Mouse (Mus musculus): ENCODE results near the gene Ftl1.

Ftl1 gene

DNA sequence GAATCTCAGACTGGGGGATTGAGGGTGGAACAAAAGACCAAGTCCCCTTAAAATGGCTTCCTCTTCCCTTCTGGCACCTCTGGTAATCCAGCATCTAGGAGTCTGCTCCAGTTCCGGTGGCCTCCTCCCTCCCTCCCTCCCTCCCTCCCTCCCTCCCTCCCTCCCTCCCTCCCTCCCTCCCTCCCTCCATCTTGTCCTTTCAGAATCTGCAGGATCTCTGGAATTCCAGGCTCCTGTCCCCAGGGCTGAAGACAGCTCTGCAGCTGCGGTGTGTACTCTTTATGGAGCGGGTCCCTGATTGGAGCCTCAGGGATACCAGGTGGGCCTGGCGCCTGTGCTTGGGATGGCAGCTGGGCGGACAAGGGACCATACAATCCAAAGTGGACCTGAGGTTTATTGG, 1.6 kb upstream of the Ftl1 start:
- TF ChIP-seq CTCF (conservative IDR thresholded peaks at IDR 0.05; ENCODE audit: low read length) = no peak
- no peak for TF ChIP-seq NANOG (IDR thresholded peaks at IDR 0.05; ENCODE audit: borderline replicate concordance, low read length)
- no peak for TF ChIP-seq POU5F1 (IDR thresholded peaks at IDR 0.05; ENCODE audit: borderline replicate concordance, low read length)
- Histone ChIP-seq H3K4me1 (replicated peaks; ENCODE audit: low read depth, low read length) (peaks cover 62% of the 10 kb centered on the region), H3K9me3 (ENCODE audit: low read length) (no peaks in the 10 kb centered on the region), H3K36me3 (ENCODE audit: insufficient read depth, low read length) (peaks cover 82% of the 10 kb centered on the region), H3K27me3 (ENCODE audit: insufficient read depth, low read length) (no peaks in the 10 kb centered on the region), H3K4me3 (replicated peaks; ENCODE audit: low read length) (peak overlapping the region; percentile 76)

DNA sequence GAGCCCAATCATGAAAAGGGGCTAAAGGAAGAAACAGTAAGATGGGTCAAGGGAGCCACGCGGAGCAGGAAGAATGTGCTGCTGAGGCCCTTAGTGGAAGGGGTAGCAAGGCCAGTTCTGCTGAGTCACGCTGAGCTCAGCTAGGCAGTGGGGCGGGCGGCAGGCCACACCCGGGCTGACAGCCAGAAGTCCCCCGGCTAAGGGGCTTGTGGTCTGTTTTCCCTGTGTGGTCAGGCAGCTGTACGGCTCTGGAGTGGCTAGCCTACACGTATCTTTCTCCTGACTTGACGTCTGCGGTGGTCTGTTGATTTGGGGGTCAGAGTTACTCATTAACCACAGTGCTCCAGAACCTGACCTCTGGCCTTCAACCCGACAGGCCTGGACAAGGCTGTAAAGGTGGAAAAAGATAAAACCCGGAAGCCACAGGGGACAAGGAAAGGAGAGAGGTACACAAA, 1.2 kb upstream of the Ftl1 start:
- Histone ChIP-seq H3K4me3 (replicated peaks; ENCODE audit: low read length) (peak overlapping the region; percentile 76), H3K4me1 (replicated peaks; ENCODE audit: low read depth, low read length) (peaks cover 67% of the 10 kb centered on the region), H3K36me3 (ENCODE audit: insufficient read depth, low read length) (peaks cover 83% of the 10 kb centered on the region), H3K9me3 (ENCODE audit: low read length) (no peaks in the 10 kb centered on the region), H3K27me3 (ENCODE audit: insufficient read depth, low read length) (no peaks in the 10 kb centered on the region)
- no peak for TF ChIP-seq NANOG (IDR thresholded peaks at IDR 0.05; ENCODE audit: borderline replicate concordance, low read length)
- TF ChIP-seq POU5F1 (IDR thresholded peaks at IDR 0.05; ENCODE audit: borderline replicate concordance, low read length) = no peak

DNA sequence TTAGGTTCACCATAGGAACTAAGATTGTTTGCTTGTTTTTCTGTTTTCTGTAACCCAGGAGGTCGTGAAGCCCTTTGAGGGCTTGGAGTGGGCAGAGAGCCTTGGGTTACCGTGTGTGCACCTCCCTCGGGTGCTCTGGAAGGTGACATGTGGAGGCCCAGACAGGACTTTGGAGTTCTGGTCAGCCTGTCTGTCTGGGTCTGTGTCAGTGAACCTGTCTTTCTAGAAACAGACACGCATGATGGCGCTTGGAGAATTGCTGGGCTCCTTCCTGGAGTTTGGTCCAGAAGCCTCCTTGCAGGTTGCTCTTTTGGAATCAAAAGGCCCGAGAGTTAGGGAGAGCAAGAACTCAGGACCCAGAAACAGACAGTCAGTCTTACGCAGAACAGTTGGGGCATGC, 693 bp upstream of the Ftl1 start:
- H3K4me1 ChIP-seq (replicated peaks; ENCODE audit: low read depth, low read length) = peaks cover 69% of the 10 kb centered on the region
- no peaks in the 10 kb centered on the region for H3K27me3 ChIP-seq (ENCODE audit: insufficient read depth, low read length)
- no peak for TF ChIP-seq NANOG (IDR thresholded peaks at IDR 0.05; ENCODE audit: borderline replicate concordance, low read length)
- H3K9me3 ChIP-seq (ENCODE audit: low read length) = no peaks in the 10 kb centered on the region
- H3K4me3 ChIP-seq (replicated peaks; ENCODE audit: low read length) = peak overlapping the region; percentile 76
- peaks cover 83% of the 10 kb centered on the region for H3K36me3 ChIP-seq (ENCODE audit: insufficient read depth, low read length)

DNA sequence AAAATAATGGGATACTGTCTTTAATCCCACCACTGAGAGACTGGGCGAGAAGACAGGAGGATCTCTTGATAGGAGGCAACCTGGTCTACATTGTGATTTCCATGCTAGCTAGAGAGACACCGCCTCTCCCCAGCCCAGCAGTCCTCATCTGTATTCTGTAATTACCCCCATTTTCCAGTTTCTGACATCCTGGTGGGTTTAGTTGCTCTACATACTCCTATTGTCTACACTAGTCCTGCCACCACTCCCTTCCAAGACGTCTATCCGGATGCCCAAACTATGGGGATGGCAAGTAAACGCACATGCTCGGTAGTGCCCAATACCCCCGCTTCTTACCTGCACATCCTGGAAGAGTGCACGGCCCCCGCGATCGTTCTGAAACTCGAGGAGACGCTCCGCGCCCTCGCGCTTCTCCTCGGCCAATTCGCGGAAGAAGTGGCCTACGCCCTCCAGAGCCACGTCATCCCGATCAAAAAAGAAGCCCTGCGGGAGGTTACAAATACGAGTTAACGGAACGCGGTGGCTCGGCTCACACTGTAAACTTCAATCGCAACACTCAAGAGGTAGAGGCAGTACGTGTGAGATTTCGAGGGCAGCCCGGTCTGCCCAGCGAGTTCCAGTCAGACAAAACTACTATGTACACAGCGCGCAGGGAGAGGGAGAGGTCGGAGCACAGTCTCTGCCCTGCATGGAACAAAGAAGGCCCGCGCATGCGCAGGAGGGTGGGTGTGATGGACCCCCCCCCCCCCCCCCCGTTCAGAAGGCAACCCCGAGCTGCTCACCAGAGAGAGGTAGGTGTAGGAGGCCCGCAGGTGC, 728 bp downstream of the Ftl1 start:
- H3K9me3 ChIP-seq (ENCODE audit: low read length) = no peaks in the 10 kb centered on the region
- TF ChIP-seq CTCF (conservative IDR thresholded peaks at IDR 0.05; ENCODE audit: low read length) = no peak
- TF ChIP-seq NANOG (IDR thresholded peaks at IDR 0.05; ENCODE audit: borderline replicate concordance, low read length) = no peak
- TF ChIP-seq POU5F1 (IDR thresholded peaks at IDR 0.05; ENCODE audit: borderline replicate concordance, low read length) = no peak
- peaks cover 81% of the 10 kb centered on the region for H3K36me3 ChIP-seq (ENCODE audit: insufficient read depth, low read length)
- peaks cover 67% of the 10 kb centered on the region for H3K4me1 ChIP-seq (replicated peaks; ENCODE audit: low read depth, low read length)
- H3K4me3 ChIP-seq (replicated peaks; ENCODE audit: low read length) = peak overlapping the region; percentile 96
- no peaks in the 10 kb centered on the region for H3K27me3 ChIP-seq (ENCODE audit: insufficient read depth, low read length)

DNA sequence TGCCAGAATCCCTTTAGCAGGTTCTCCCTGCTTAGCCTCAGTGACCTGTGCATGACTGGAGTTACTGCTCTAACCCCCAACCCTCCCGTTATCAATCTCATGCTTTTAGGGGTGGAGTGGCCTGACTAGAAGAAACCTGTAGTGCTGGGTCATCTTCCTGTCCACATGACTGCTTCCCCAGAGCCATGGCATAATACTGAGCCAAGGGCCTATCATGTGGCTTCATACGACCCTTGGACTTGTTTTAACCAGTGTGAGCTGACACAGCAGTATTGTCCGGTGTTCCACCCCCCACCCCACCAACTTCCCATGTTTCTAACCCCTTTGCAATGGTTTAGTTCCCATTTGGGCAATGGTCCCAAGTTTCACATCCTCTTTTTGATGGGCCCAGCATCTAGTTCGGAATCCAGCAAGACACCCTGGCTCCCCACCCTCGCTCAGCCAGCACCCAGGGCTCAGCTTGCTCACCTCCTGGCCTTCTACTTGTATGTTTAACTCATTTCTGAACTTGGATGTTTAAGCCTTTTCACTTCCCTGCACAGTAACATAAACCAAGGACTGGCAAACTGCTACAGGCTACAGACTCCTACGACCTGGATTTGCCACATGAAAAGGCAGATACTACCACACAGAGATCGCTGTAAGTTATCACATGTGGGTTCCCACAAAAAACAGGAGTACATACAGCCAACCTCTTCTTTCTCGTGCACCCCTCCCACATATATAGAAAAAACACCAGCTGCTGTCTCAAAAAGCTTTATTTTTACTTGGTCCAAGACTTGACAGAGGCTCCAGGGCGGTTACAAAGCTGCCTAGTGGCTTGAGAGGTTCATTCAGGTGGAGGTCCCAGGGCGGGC, 2.3 kb downstream of the Ftl1 start:
- TF ChIP-seq NANOG (IDR thresholded peaks at IDR 0.05; ENCODE audit: borderline replicate concordance, low read length) (no peak), POU5F1 (IDR thresholded peaks at IDR 0.05; ENCODE audit: borderline replicate concordance, low read length) (no peak), CTCF (conservative IDR thresholded peaks at IDR 0.05; ENCODE audit: low read length) (no peak)
- Histone ChIP-seq H3K9me3 (ENCODE audit: low read length) (no peaks in the 10 kb centered on the region), H3K27me3 (ENCODE audit: insufficient read depth, low read length) (no peaks in the 10 kb centered on the region), H3K4me1 (replicated peaks; ENCODE audit: low read depth, low read length) (peaks cover 53% of the 10 kb centered on the region), H3K36me3 (ENCODE audit: insufficient read depth, low read length) (peaks cover 78% of the 10 kb centered on the region), H3K4me3 (replicated peaks; ENCODE audit: low read length) (peak overlapping the region; percentile 96)

DNA sequence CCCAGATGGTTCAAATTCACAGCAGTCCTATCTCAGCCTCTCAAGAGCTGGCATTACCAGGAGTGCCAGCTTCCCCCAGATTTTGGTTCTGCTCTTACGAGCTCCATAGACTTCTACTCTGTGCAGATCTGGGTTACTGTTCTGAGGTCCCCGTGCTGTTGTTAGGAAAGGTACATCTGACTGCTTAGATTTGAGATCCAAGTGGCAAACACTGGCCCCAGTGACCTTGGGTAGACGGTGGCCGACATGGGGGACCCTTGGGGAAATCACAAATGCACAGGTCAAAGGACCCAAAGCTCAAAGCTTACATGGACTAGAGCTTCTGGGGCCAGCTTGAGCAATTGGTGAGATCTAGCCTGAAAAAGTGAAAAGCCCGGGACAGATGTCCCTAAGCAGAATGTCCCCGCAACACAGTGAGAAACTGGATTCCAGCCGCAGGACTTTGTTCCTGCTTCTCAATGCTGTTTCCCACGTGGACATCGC, 2.9 kb downstream of the Ftl1 start:
- TF ChIP-seq POU5F1 (IDR thresholded peaks at IDR 0.05; ENCODE audit: borderline replicate concordance, low read length) (no peak), NANOG (IDR thresholded peaks at IDR 0.05; ENCODE audit: borderline replicate concordance, low read length) (no peak), CTCF (conservative IDR thresholded peaks at IDR 0.05; ENCODE audit: low read length) (no peak)

DNA sequence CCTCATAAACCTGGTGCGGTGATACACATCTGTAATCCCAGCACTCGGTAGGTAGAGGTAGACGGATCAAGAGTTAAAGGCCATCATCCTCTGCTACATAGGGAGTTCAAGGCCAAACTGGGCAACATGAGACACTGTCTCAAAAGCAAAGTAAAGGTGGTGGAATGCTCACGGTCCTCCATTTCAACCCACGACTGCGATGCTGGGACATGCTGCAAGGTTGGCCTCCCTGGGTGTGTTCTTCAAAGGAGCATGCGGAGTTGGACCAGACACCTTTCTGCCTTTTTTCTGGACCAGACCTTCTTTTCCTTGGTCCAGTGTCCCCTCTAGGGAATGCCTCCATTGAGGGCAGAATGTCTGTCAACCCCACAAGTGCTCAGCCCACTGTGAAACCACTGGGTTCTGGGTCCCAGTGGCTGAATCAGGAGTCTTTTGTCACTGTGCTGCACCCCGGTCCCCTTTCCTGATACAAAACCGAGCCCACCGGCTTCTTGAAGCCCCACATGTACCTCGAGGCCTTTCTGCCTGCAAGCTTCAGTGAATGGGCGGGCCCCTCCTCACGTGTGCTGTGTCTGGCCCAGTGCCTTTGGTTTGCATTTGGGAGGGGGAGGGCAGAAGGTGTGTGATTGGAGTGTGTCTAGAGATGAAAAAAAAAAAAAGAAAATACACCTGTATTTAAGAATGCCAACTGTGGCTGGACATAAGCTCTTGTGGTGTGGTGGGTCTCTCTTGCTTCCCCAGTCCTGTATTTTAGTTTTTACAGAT, 3.6 kb downstream of the Ftl1 start:
- Histone ChIP-seq H3K27me3 (ENCODE audit: insufficient read depth, low read length) (no peaks in the 10 kb centered on the region), H3K36me3 (ENCODE audit: insufficient read depth, low read length) (peaks cover 80% of the 10 kb centered on the region), H3K4me1 (replicated peaks; ENCODE audit: low read depth, low read length) (peaks cover 54% of the 10 kb centered on the region), H3K4me3 (replicated peaks; ENCODE audit: low read length) (0 out of 2 replicates have a peak overlapping the region, but pooled peaks have one; percentile 13), H3K9me3 (ENCODE audit: low read length) (no peaks in the 10 kb centered on the region)
- TF ChIP-seq NANOG (IDR thresholded peaks at IDR 0.05; ENCODE audit: borderline replicate concordance, low read length) (no peak), CTCF (conservative IDR thresholded peaks at IDR 0.05; ENCODE audit: low read length) (no peak), POU5F1 (IDR thresholded peaks at IDR 0.05; ENCODE audit: borderline replicate concordance, low read length) (no peak)

More for the DNA sequence above, 2.9 kb downstream of the Ftl1 start:
- Histone ChIP-seq H3K9me3 (ENCODE audit: low read length) (no peaks in the 10 kb centered on the region), H3K36me3 (ENCODE audit: insufficient read depth, low read length) (peaks cover 80% of the 10 kb centered on the region), H3K27me3 (ENCODE audit: insufficient read depth, low read length) (no peaks in the 10 kb centered on the region), H3K4me1 (replicated peaks; ENCODE audit: low read depth, low read length) (peaks cover 53% of the 10 kb centered on the region), H3K4me3 (replicated peaks; ENCODE audit: low read length) (peak overlapping the region; percentile 96)

DNA sequence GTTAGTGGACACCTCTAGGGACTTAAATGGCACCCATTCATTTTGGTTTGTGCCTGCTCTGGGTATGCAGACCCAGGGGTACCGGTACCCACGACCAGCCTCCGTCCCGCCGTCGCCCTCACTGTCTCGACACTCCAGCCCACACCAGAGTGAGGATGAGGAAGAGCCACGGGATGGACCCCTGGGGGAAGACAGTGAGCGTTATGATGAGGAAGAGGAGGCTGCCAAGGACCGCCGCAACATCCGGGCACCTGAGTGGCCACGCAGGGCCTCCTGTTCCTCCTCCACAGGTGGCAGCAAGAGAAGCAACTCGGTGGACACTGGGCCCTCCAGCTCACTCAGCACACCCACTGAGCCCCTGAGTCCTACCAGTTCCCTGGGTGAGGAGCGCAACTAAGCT, 4.7 kb downstream of the Ftl1 start:
- peaks cover 49% of the 10 kb centered on the region for H3K4me1 ChIP-seq (replicated peaks; ENCODE audit: low read depth, low read length)
- peak overlapping the region; percentile 65 for H3K4me3 ChIP-seq (replicated peaks; ENCODE audit: low read length)
- no peaks in the 10 kb centered on the region for H3K27me3 ChIP-seq (ENCODE audit: insufficient read depth, low read length)
- peaks cover 75% of the 10 kb centered on the region for H3K36me3 ChIP-seq (ENCODE audit: insufficient read depth, low read length)
- TF ChIP-seq NANOG (IDR thresholded peaks at IDR 0.05; ENCODE audit: borderline replicate concordance, low read length) (no peak), CTCF (conservative IDR thresholded peaks at IDR 0.05; ENCODE audit: low read length) (no peak), POU5F1 (IDR thresholded peaks at IDR 0.05; ENCODE audit: borderline replicate concordance, low read length) (no peak)
- no peaks in the 10 kb centered on the region for H3K9me3 ChIP-seq (ENCODE audit: low read length)

Data from E14TG2a.4 (cell line).